Mouse (Mus musculus) cerebellum, adult 2 months (tissue): ENCODE results near the gene Ric8b.

Experiments
- CTCF ChIP-seq: fragments of 200-500 bp; IDR thresholded peaks from 2 replicates; pipeline ENCODE4 v1.5.1; 2011; ENCODE audit warnings: low read depth, mild to moderate bottlenecking, control low read depth, low read length, moderate library complexity, borderline replicate concordance; ENCODE audit not compliant: insufficient read depth
- POLR2A ChIP-seq: fragments of 200-500 bp; IDR thresholded peaks from 2 replicates; pipeline ENCODE4 v1.6.1; 2011; ENCODE audit warnings: low read length, control low read depth, borderline replicate concordance; ENCODE audit not compliant: insufficient read depth

DNA sequence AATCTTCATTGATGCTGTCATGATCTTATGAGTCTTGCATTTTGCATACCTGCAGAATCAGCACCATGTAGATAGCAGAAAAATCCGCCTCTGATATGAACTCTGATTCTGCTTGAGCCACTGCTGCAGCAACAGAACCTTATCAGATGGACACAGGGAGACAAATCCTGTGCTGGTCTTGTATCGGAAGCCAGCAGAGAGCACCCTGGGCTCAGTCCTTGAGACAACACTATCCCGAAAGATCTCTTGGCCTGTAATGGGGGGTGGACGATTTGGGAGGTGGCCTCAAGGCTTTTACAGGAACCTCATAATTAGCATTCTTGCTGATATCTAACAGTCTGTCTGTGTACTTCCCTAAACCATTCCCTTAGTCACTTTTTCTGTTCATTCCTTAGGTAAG is 57.8 kb downstream of the Ric8b start:
- TF ChIP-seq CTCF (no peak), POLR2A (no peak)
